Mouse (Mus musculus): ENCODE measurements around the gene Plekhh2. TPM values are rescaled to one million over a fixed set of nuclear protein-coding genes. Genes with fewer than 3 reads are reported as not detected.

Plekhh2 gene
- total and polyA plus RNA-seq, 3 experiments, result 0.21 to 1.7 (median 1.1) TPM

DNA sequence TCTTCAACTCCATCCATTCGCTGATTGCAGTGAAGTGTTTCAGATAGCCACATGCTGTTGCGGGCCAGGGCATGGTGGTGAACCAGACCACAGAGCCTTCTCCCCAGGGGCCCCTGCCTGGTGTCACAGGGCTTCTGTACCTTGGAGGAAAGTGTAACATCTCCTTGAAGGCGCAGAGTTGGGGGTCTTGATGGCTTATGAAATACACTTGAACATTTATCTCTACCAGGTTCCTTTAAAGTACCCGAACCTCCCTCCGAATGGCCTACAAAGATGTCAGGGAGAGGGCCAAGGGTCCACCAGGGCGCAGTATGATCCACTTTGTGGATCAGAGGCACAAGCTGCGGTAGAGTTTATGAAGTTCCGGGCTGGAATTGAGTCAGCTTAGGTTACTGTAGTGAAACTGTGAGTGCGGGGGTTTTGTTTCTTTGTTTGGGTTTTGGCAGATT is 115.2 kb downstream of the Plekhh2 start:
- dilution Hi-C loops (cut with MboI; ENCODE audit: extremely low pct_ligation_motif_present, extremely low pct_unique_long_range_greater_than_20kb, low sequenced_read_pairs) (no loop called here), in situ Hi-C loops (cut with MboI; ENCODE audit: low pct_ligation_motif_present, low pct_unique_long_range_greater_than_20kb, low sequenced_read_pairs) (no loop called here)
- TF ChIP-seq NRF1 (IDR thresholded peaks at IDR 0.05; ENCODE audit: low read depth, low read length) (no peak), ZNF384 (IDR thresholded peaks at IDR 0.05; ENCODE audit: low read depth, low read length) (no peak), CHD2 (IDR thresholded peaks at IDR 0.05; ENCODE audit: low read length) (no peak), GABPA (IDR thresholded peaks at IDR 0.05; ENCODE audit: insufficient replicate concordance, low read depth, low read length) (no peak), ZKSCAN1 (IDR thresholded peaks at IDR 0.05; ENCODE audit: borderline replicate concordance, low read depth, low read length) (no peak), BHLHE40 (IDR thresholded peaks at IDR 0.05; ENCODE audit: low read depth, low read length) (peak; percentile 89), JUN (IDR thresholded peaks at IDR 0.05; ENCODE audit: insufficient read depth, low read depth, low read length) (peak; percentile 71), E2F4 (IDR thresholded peaks at IDR 0.05; ENCODE audit: insufficient replicate concordance, low read depth, low read length) (no peak), TCF12 (IDR thresholded peaks at IDR 0.05; ENCODE audit: low read depth, low read length) (peak; percentile 51; the same call in 1 of the 2 replicates), USF2 (conservative IDR thresholded peaks at IDR 0.05; ENCODE audit: low read depth, low read length) (no peak), EP300 (IDR thresholded peaks at IDR 0.05; ENCODE audit: low read length) (peak; percentile 85), IRF4 (IDR thresholded peaks at IDR 0.05; ENCODE audit: low read depth, low read length) (peak; percentile 97), MAZ (IDR thresholded peaks at IDR 0.05; ENCODE audit: low read depth, low read length) (peak; percentile 77; the same call in 1 of the 2 replicates), MAX (IDR thresholded peaks at IDR 0.05; ENCODE audit: low read length) (no peak; the same call in 1 of the 2 replicates), ETS1 (conservative IDR thresholded peaks at IDR 0.05; ENCODE audit: low read depth, low read length) (peak; percentile 76), ZC3H11A (IDR thresholded peaks at IDR 0.05; ENCODE audit: low read depth, low read length) (no peak), NELFE (IDR thresholded peaks at IDR 0.05; ENCODE audit: low read depth, low read length) (0 out of 2 replicates have a peak, but pooled peaks have one; percentile 28), JUND (conservative IDR thresholded peaks at IDR 0.05; ENCODE audit: low read depth, low read length) (peak; percentile 86), CTCF (conservative IDR thresholded peaks at IDR 0.05 in 1 of 2, IDR thresholded peaks at IDR 0.05 in 1 of 2; ENCODE audit: low read depth in 2 of 2, low read length in 2 of 2) (peak in 1 of 2 experiments; percentile 62; a peak in 2 of 4 replicates), SMC3 (IDR thresholded peaks at IDR 0.05; ENCODE audit: low read depth, low read length) (peak; percentile 42), RAD21 (IDR thresholded peaks at IDR 0.05; ENCODE audit: low read depth, low read length) (peak; percentile 48), TBP (conservative IDR thresholded peaks at IDR 0.05; ENCODE audit: low read depth, low read length) (no peak), UBTF (IDR thresholded peaks at IDR 0.05; ENCODE audit: low read depth, low read length) (no peak), MAFK (IDR thresholded peaks at IDR 0.05; ENCODE audit: insufficient replicate concordance, low read length) (peak; percentile 62; the same call in 1 of the 2 replicates), PAX5 (IDR thresholded peaks at IDR 0.05; ENCODE audit: low read length) (no peak), POLR2AphosphoS2 (IDR thresholded peaks at IDR 0.05; ENCODE audit: low read depth, low read length) (no peak), CHD1 (IDR thresholded peaks at IDR 0.05; ENCODE audit: low read depth, low read length) (0 out of 2 replicates have a peak, but pooled peaks have one; percentile 53), RCOR1 (conservative IDR thresholded peaks at IDR 0.05; ENCODE audit: low read depth, low read length) (peak; percentile 88), MYC (IDR thresholded peaks at IDR 0.05; ENCODE audit: low read depth, low read length) (no peak), SIN3A (IDR thresholded peaks at IDR 0.05; ENCODE audit: low read length) (peak; percentile 81; the same call in 1 of the 2 replicates), MEF2A (IDR thresholded peaks at IDR 0.05; ENCODE audit: borderline replicate concordance, low read depth, low read length) (peak; percentile 79), HCFC1 (IDR thresholded peaks at IDR 0.05; ENCODE audit: low read depth, low read length) (peak; percentile 44; the same call in 1 of the 2 replicates), ELF1 (IDR thresholded peaks at IDR 0.05; ENCODE audit: low read depth, low read length) (peak; percentile 53; the same call in 1 of the 2 replicates), ZMIZ1 (IDR thresholded peaks at IDR 0.05; ENCODE audit: low read depth, low read length) (no peak), MXI1 (IDR thresholded peaks at IDR 0.05; ENCODE audit: low read depth, low read length) (peak; percentile 5; the same call in 1 of the 2 replicates), USF1 (IDR thresholded peaks at IDR 0.05; ENCODE audit: low read depth, low read length) (no peak), KAT2A (IDR thresholded peaks at IDR 0.05; ENCODE audit: insufficient replicate concordance, low read length) (0 out of 2 replicates have a peak, but pooled peaks have one; percentile 44), POLR2A (IDR thresholded peaks at IDR 0.05; ENCODE audit: low read depth, low read length) (no peak)
- H3K27ac ChIP-seq (ENCODE audit: insufficient read depth, low read depth), result peak overlapping the region; percentile 51; the same call in 1 of the 2 replicates
- DNase-seq (ENCODE audit: extremely low read depth), result peak; percentile 78
- peak overlapping the region; percentile 66 to 86 (median 66) for H3K4me3 ChIP-seq (replicated peaks in 1 of 3; ENCODE audit: low read depth in 2 of 3, low read length in 2 of 3, poor library complexity in 1 of 3)
- H3K79me2 ChIP-seq (replicated peaks; ENCODE audit: control insufficient read depth, extremely low read depth, insufficient read depth, poor library complexity, severe bottlenecking), result no peaks in the 10 kb centered on the region
- H3K27me3 ChIP-seq (replicated peaks), result no peaks in the 10 kb centered on the region
- peaks cover 0 to 4% of the 10 kb centered on the region in 2 experiments for H3K36me3 ChIP-seq (replicated peaks in 1 of 2; ENCODE audit: control insufficient read depth in 1 of 2, insufficient read depth in 1 of 2, low read length in 1 of 2)
- H3K9ac ChIP-seq (ENCODE audit: insufficient read depth, low read depth), result peak overlapping the region; percentile 52
- H3K4me1 ChIP-seq (ENCODE audit: control insufficient read depth in 1 of 2, insufficient read depth in 2 of 2), result peaks cover 3 to 6% of the 10 kb centered on the region in 2 experiments; a peak in 3 of 4 replicates
- peak overlapping the region; percentile 62 for H3K4me2 ChIP-seq (ENCODE audit: insufficient read depth, low read depth, poor library complexity, severe bottlenecking)
- H3K9me3 ChIP-seq (replicated peaks; ENCODE audit: low read length), result peaks cover 7% of the 10 kb centered on the region
